Mouse (Mus musculus) kidney, postnatal 10 days (tissue): ENCODE measurements at regions not wholly inside any gene's neighbourhood (a gene's known extent, or its start where the extent isn't known, plus 50 kb on each side); places are given as distances from the start of the nearest gene placed in this dataset.

Experiments
- DNase-seq: peaks from one replicate; pipeline ENCODE4 v3.0.0; 2021; ENCODE audit warnings: mixed read lengths

DNA sequence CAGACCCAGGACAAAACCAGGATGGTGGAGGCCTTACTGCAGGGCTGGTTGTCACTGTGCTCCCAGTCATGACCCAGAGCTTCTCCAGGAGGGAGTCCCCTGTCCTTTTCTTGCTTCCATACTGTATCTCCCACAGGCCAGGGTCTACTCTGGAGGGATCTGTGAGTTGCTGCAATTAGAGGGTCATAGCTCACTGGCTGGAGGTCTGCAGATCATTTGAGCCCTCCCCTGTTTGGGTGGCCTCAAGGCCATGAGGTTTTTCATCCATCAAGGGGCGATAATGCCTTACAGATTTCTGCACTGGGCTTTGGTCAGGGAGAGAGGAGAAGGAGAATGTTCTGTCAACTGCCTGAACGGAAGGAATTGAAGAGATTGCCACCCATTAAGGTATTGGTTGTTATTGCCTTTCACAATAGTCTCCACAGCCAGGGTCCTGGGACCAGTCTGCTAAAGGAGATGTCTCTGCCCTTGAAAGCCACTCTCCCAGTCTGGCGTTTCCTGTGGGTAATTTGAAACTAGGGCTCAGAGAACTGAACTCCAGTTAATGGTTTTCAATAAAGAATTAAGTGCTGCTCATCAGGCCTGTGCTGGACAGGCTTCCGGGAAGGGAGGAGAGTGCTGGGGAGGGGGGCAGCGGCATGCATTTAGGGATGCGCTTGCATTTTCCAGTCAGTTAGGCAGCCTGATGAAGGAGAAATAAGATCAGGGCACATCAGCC lies 147.4 kb downstream of the Dmrta2 start:
- no peak for DNase-seq

DNA sequence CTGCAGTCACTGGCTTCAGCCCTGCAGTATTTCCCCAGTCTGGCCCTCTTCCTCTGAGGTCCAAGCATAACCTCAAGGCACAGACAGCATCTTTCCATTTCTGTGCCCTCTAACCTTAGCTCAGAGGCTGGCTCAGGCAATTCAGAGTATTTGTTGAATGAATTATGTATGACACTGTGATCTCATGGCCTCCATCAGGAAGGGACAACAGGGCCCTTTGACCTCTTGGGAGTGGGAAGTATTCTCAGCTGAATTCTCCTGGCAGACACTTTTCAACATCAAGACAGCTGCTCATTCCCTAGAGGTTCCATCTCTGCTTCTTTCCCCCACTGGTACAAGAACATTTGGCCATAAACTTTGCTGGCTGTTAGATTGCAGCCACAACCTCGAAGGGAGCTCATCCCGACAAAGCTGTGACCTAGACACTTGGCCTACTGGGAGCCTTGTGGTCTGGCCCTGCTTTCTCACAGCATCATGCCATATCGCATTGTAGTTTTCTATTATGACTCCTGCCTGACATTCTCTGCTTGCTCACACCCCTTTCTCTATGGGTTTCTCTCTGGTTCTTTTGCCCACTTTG lies 150.2 kb downstream of the Dmrta2 start:
- DNase-seq, result no peak

DNA sequence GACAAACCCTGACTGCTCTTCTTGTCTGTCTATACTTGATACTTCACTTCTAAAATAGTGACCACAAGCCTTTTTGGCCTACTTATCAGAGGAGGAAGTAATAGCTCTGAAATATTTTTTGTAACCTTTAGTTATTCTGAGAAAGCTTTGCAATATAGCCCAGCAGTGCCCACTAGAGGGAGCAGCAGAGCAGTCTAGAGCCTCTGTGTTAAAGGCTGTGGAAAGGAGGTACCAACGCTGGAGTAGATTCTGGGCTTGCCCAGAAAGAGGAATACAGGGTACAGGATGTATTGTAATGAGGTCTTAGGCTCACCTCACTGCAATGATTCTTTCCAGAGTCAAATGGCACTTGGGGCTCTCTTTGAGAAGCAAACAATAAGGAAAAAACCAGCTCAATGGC lies 151.1 kb downstream of the Dmrta2 start:
- DNase-seq, result peak; percentile 77

- no peak for DNase-seq
These were observed 151.7 kb downstream of the Dmrta2 start for GRCm38 (mm10) chr4:110129518-110129917.

DNA sequence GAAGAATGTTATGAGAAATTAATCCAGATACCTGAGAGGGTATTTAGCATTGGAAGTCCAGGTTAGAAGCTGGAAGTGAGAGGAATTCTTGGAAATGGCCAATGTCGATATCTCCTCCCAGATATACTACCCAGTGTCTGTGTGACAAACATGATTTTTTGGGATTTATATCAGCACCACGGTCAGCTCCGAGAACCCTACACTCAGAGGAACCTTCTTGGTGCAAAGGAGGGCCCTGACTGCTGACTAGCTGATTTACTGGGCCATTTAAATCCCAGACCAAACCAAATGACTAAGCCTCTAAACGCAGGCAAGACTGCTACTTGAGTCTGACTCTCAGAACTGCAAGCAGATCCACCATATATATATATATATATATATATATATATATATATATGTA lies 154.2 kb downstream of the Dmrta2 start:
- peak; percentile 24 for DNase-seq

DNA sequence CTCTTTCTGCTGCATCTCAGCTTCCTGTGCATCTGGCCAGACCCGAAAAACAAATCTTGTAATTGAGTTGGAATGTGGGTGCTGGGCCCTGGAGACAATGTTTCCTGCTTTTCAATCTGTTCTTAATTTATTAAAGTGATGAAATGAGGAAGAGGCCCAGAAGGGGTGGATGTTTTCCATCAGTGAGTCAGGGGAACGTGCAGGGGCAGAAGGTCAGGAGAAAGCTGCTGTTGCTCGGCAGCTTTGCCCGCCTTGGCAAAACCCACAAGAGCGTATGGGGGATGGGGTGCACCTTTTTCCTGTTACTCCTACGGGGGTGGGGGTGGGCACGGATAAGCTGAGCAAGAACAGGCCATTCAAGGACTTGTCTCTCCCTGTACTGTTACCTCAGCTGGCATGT lies 156.2 kb downstream of the Dmrta2 start:
- peak; percentile 7 for DNase-seq

- no peak for DNase-seq
These were observed 167.4 kb downstream of the Dmrta2 start for GRCm38 (mm10) chr4:110145229-110145628.

DNA sequence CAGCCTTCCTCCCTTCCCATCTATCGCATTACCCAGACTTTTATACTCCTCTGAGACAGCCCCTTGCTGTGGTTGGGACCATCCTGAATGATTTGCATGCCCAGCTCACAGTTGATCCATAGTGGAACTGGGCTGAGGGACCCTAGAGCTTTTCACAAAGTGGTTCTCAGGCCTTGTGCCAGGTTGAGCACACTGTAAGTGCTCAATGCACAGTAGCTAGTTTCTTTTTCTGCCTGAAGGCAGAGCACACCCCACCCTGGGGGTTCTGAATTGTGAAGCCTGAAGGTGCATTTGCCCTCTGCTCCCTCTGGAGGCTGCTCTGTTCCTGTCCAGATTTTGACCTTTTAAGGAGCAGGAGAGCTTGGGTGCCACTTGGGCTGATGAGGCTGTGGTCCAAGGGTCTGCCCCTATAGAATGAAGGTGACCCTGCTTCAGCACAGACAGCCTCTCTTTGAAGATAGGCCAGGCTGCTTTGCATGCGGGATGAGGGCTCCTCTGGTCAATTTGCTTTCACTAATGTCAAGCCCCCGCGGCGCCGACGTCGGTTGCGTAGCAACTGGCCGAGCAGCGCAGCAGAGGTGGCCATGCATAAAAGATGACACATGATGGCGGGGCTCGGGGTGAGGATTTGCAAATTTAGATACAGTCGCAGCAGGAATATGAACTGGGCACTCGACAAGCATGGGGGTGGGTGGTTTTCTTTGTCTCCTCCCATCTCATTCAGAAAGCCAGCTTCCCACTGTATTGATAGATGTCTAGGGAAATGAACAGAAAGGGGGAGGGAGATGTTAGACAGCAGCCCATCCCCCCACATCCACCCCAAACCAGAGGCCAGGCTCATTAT lies 174.5 kb downstream of the Dmrta2 start:
- no peak for DNase-seq
